Mouse (Mus musculus): ENCODE data around the gene Arhgap24. TPM values are rescaled to one million over a fixed set of nuclear protein-coding genes. Genes with fewer than 3 reads are reported as not detected.

Arhgap24 gene
- polyA plus RNA-seq (2016; fragmentation: Nextera tagmentation; extraction: Ambion mirVana) = 17.7 and 18.3 TPM in 2 replicates

- peak; percentile 90 for ATAC-seq (ENCODE audit: insufficient number of reproducible peaks, insufficient read depth, low FRiP score, low TSS enrichment, low read depth)
- Histone ChIP-seq H3K4me2 (peak within 1 kb of the TSS; percentile 81), H3K27me3 (no peaks in the 10 kb centered on the region), H3K4me3 (replicated peaks) (peak within 1 kb of the TSS; percentile 63), H3K27ac (peak within 1 kb of the TSS; percentile 100), H3K4me1 (replicated peaks) (peaks cover 46% of the 10 kb centered on the region), H3K9ac (replicated peaks) (peak within 1 kb of the TSS; percentile 80), H3K36me3 (no peaks in the 10 kb centered on the region), H3K9me3 (no peaks in the 10 kb centered on the region)
- WGBS = under 1% methylated on average over 44 of the region's 44 CpGs
Observed at GRCm38 (mm10) chr5:102481215-102482211, at the start of gene Arhgap24. Gene Arhgap24 (plus strand): TSS chr5:102481391.

- Histone ChIP-seq H3K27ac (no peak overlapping the region), H3K9ac (replicated peaks) (no peak overlapping the region), H3K36me3 (no peaks in the 10 kb centered on the region), H3K27me3 (no peaks in the 10 kb centered on the region), H3K4me3 (replicated peaks) (no peak overlapping the region), H3K4me2 (no peak overlapping the region), H3K9me3 (no peaks in the 10 kb centered on the region), H3K4me1 (replicated peaks) (peaks cover 15% of the 10 kb centered on the region)
- ATAC-seq (ENCODE audit: insufficient number of reproducible peaks, insufficient read depth, low FRiP score, low TSS enrichment, low read depth) = no peak
- WGBS = 43% methylated on average over 4 of the region's 4 CpGs
Observed at GRCm38 (mm10) chr5:102434182-102434581, 47.0 kb upstream of the Arhgap24 start.

GRCm38 (mm10) chr5:102436581-102436980 is 44.6 kb upstream of the Arhgap24 start:
- Histone ChIP-seq H3K27ac (0 out of 2 replicates have a peak overlapping the region, but pooled peaks have one; percentile 29), H3K4me2 (no peak overlapping the region), H3K4me3 (replicated peaks) (no peak overlapping the region), H3K36me3 (no peaks in the 10 kb centered on the region), H3K9me3 (no peaks in the 10 kb centered on the region), H3K9ac (replicated peaks) (no peak overlapping the region), H3K4me1 (replicated peaks) (peaks cover 15% of the 10 kb centered on the region), H3K27me3 (no peaks in the 10 kb centered on the region)
- ATAC-seq (ENCODE audit: insufficient number of reproducible peaks, insufficient read depth, low FRiP score, low TSS enrichment, low read depth) = no peak
- 13% methylated on average over 8 of the region's 8 CpGs for WGBS

GRCm38 (mm10) chr5:102439119-102439877 is 41.9 kb upstream of the Arhgap24 start:
- Histone ChIP-seq H3K36me3 (no peaks in the 10 kb centered on the region), H3K27ac (no peak overlapping the region), H3K27me3 (no peaks in the 10 kb centered on the region), H3K4me3 (replicated peaks) (no peak overlapping the region), H3K9ac (replicated peaks) (no peak overlapping the region), H3K4me2 (no peak overlapping the region), H3K9me3 (no peaks in the 10 kb centered on the region), H3K4me1 (replicated peaks) (peaks cover 15% of the 10 kb centered on the region)
- WGBS = 66% methylated on average over 9 of the region's 9 CpGs
- no peak for ATAC-seq (ENCODE audit: insufficient number of reproducible peaks, insufficient read depth, low FRiP score, low TSS enrichment, low read depth)

GRCm38 (mm10) chr5:102447436-102447835 is 33.8 kb upstream of the Arhgap24 start:
- no peak overlapping the region for H3K9ac ChIP-seq (replicated peaks)
- 93% methylated on average over 9 of the region's 9 CpGs for WGBS

GRCm38 (mm10) chr5:102450897-102451296 is 30.3 kb upstream of the Arhgap24 start:
- H3K36me3 ChIP-seq = no peaks in the 10 kb centered on the region
- H3K9me3 ChIP-seq = no peaks in the 10 kb centered on the region
- no peaks in the 10 kb centered on the region for H3K27me3 ChIP-seq
- H3K27ac ChIP-seq = no peak overlapping the region
- no peak overlapping the region for H3K9ac ChIP-seq (replicated peaks)
- peaks cover 4% of the 10 kb centered on the region for H3K4me1 ChIP-seq (replicated peaks)
- no peak for ATAC-seq (ENCODE audit: insufficient number of reproducible peaks, insufficient read depth, low FRiP score, low TSS enrichment, low read depth)
- H3K4me3 ChIP-seq (replicated peaks) = no peak overlapping the region
- H3K4me2 ChIP-seq = no peak overlapping the region
- 89% methylated on average over 2 of the region's 2 CpGs for WGBS

More at GRCm38 (mm10) chr5:102447436-102447835, 33.8 kb upstream of the Arhgap24 start:
- no peaks in the 10 kb centered on the region for H3K36me3 ChIP-seq
- H3K27ac ChIP-seq = no peak overlapping the region
- no peaks in the 10 kb centered on the region for H3K4me1 ChIP-seq (replicated peaks)
- no peaks in the 10 kb centered on the region for H3K9me3 ChIP-seq
- H3K27me3 ChIP-seq = no peaks in the 10 kb centered on the region
- ATAC-seq (ENCODE audit: insufficient number of reproducible peaks, insufficient read depth, low FRiP score, low TSS enrichment, low read depth) = no peak
- H3K4me3 ChIP-seq (replicated peaks) = no peak overlapping the region
- H3K4me2 ChIP-seq = no peak overlapping the region

GRCm38 (mm10) chr5:102452079-102452797 is 29.0 kb upstream of the Arhgap24 start:
- no peak for ATAC-seq (ENCODE audit: insufficient number of reproducible peaks, insufficient read depth, low FRiP score, low TSS enrichment, low read depth)
- Histone ChIP-seq H3K9ac (replicated peaks) (no peak overlapping the region), H3K4me1 (replicated peaks) (peaks cover 4% of the 10 kb centered on the region), H3K27ac (no peak overlapping the region), H3K36me3 (no peaks in the 10 kb centered on the region), H3K9me3 (no peaks in the 10 kb centered on the region), H3K4me2 (no peak overlapping the region), H3K4me3 (replicated peaks) (no peak overlapping the region), H3K27me3 (no peaks in the 10 kb centered on the region)
- 89% methylated on average over 7 of the region's 7 CpGs for WGBS

- H3K4me3 ChIP-seq (replicated peaks) = no peak overlapping the region
- H3K4me1 ChIP-seq (replicated peaks) = peaks cover 4% of the 10 kb centered on the region
- 92% methylated on average over 2 of the region's 2 CpGs for WGBS
- no peak overlapping the region for H3K4me2 ChIP-seq
- H3K9me3 ChIP-seq = no peaks in the 10 kb centered on the region
- H3K9ac ChIP-seq (replicated peaks) = no peak overlapping the region
- ATAC-seq (ENCODE audit: insufficient number of reproducible peaks, insufficient read depth, low FRiP score, low TSS enrichment, low read depth) = no peak
- H3K27me3 ChIP-seq = no peaks in the 10 kb centered on the region
- no peaks in the 10 kb centered on the region for H3K36me3 ChIP-seq
- H3K27ac ChIP-seq = no peak overlapping the region
Observed at GRCm38 (mm10) chr5:102453324-102453723, 27.9 kb upstream of the Arhgap24 start.

- H3K4me1 ChIP-seq (replicated peaks) = peaks cover 4% of the 10 kb centered on the region
- no peak for ATAC-seq (ENCODE audit: insufficient number of reproducible peaks, insufficient read depth, low FRiP score, low TSS enrichment, low read depth)
- peak overlapping the region; percentile 12; the same call in 1 of the 2 replicates for H3K27ac ChIP-seq
- H3K36me3 ChIP-seq = no peaks in the 10 kb centered on the region
- H3K27me3 ChIP-seq = no peaks in the 10 kb centered on the region
- H3K4me2 ChIP-seq = no peak overlapping the region
- 11% methylated on average over 2 of the region's 2 CpGs for WGBS
- no peak overlapping the region for H3K9ac ChIP-seq (replicated peaks)
- no peak overlapping the region for H3K4me3 ChIP-seq (replicated peaks)
- no peaks in the 10 kb centered on the region for H3K9me3 ChIP-seq
Observed at GRCm38 (mm10) chr5:102455247-102455646, 25.9 kb upstream of the Arhgap24 start.

- Histone ChIP-seq H3K36me3 (no peaks in the 10 kb centered on the region), H3K9me3 (no peaks in the 10 kb centered on the region), H3K27ac (no peak overlapping the region), H3K4me1 (replicated peaks) (peaks cover 1% of the 10 kb centered on the region), H3K4me2 (no peak overlapping the region), H3K27me3 (no peaks in the 10 kb centered on the region), H3K9ac (replicated peaks) (no peak overlapping the region), H3K4me3 (replicated peaks) (no peak overlapping the region)
- ATAC-seq (ENCODE audit: insufficient number of reproducible peaks, insufficient read depth, low FRiP score, low TSS enrichment, low read depth) = no peak
- WGBS = 81% methylated on average over 12 of the region's 12 CpGs
Observed at GRCm38 (mm10) chr5:102460452-102461197, 20.6 kb upstream of the Arhgap24 start.

All from limb, embryonic 12.5 days (tissue).